Mouse (Mus musculus): ENCODE data around the gene Bcl2l13. TPM values are rescaled to one million over a fixed set of nuclear protein-coding genes. Genes with fewer than 3 reads are reported as not detected.

Gene Bcl2l13
- 10 to 100 TPM; 36.8 to 47.3 TPM for total RNA-seq (2021)
- long read RNA-seq, experiment 1, full-length matches to known transcripts: 25 of 36 reads
- long read RNA-seq, experiment 1, partial matches to known transcripts: 0 of 36 reads
- long read RNA-seq, experiment 1, other reads (novel, unspliced or antisense): 11 of 36 reads
- long read RNA-seq, experiment 2, full-length matches to known transcripts: 29 of 42 reads
- long read RNA-seq, experiment 2, partial matches to known transcripts: 5 of 42 reads
- long read RNA-seq, experiment 2, other reads (novel, unspliced or antisense): 8 of 42 reads

DNA sequence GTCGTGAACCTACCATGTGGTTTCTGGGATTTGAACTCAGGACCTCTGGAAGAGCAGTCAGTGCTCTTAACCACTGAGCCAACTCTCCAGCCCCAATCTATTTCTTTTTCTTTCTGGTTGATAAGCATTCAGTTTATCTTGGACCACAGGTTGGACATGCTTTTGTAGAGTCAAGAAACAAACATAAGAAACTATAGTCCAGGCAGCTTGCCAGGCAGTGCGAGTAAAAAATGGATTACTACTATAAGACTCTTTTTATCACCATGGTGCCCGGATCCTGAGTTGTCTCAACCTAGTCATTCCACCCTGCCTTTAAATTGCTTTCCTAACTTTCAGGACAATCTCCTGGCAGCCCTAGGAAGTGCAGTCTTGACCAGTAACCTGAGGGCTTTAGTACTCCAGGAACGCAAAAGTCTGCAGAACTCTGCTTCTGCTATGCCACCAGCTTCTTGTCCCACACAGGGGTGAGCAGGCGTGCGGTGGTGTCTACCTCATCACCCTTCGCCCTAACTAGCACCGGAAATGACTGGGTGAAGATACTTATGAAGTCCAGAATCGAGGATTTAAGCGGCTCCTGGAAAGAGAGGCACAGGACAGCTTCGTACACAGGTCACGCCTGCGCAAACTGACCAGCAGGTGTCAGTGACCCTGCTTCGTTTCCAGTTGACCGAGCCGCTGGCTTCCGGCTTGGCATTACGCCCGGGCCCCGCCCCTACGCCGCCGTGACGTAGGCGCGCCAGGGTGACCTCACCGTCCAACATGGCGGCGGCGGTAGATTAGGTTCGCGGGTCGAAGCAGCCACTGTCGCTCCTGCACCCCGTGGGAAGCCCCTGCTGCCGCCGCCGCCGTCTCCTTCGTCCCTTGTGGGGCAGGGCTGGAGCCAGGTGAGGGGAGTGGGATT is at the start of gene Bcl2l13:
Bcl2l13 (plus strand) TSS at position 739 of the 901 bp plus-strand sequence.
- Histone ChIP-seq H3K4me3 (peak within 1 kb of the TSS; percentile 100), H3K27ac (peak within 1 kb of the TSS; percentile 100)
- peak; percentile 88 to 95 for DNase-seq (ENCODE audit: low spot score in 2 of 2)
- TF ChIP-seq CTCF (conservative IDR thresholded peaks at IDR 0.05): peak; percentile 68

DNA sequence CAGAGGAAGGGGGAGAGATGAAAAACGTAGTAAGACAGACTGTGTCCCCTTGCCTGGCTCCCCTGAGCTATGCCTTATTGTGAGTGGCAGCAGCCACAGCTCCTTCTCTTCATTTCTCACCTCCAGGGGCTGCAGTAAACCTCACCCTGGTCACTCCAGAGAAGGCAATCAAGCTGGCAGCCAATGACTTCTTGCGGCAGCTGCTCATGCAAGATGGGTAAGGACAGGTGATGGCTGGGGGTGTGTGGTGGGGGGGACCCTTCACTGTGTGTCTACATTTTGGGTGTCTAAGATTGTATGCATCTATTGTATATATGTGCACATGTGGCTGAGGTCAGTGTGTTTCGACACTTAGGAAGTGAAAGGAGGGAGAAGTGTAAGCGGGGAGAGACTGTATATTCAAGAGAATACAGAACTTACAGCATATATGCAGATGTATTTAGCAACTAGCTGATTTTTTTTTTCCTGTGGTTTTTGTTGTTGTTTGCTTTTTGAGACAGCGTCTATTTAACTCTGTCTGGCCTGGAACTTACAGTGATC is 47.9 kb upstream of the Bcl2l13 start:
- TF ChIP-seq CTCF (conservative IDR thresholded peaks at IDR 0.05): no peak
- Histone ChIP-seq H3K27ac (no peak overlapping the region), H3K4me3 (no peak overlapping the region)
- DNase-seq (ENCODE audit: low spot score in 2 of 2): no peak

DNA sequence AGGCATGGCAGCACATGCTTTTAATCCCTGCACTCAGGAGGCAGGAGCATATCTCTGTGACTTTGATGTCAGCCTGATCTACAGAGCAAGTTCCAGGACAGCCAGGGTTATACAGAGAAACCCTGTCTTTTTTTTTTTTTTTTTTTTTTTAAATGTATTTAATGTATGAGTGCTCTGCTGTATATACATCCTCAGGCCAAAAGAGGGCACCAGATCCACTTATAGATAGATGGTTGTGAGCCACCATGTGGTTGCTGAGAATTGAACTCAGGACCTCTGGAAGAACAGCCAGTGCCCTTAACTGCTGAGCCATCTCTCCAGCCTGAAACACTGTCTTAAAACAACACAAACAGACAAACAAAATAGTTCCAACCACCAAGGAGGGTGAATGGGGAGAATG is 47.1 kb upstream of the Bcl2l13 start:
- H3K27ac ChIP-seq: no peak overlapping the region

DNA sequence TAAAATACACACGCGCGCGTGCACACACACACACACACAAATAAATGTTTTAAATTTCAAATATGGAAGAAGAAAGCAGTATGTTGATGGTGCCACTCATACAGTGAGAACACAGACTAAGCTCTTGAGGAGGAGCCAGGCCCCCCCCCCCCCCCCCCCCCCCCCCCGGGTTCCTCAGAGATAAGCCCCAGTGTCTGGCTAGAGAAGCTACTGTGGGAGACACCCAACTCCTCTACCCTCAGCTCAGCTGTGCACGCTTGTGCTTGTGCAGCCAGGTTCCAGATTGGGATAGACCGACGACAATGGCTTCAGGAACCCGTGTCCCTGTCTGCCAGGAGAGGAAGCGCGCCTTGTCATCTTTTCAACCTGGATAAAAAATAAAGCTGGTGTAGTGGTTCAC is 45.9 kb upstream of the Bcl2l13 start:
- no peak for TF ChIP-seq CTCF (conservative IDR thresholded peaks at IDR 0.05)
- no peak for DNase-seq (ENCODE audit: low spot score in 2 of 2)
- no peak overlapping the region for H3K4me3 ChIP-seq
- no peak overlapping the region for H3K27ac ChIP-seq

More for the DNA sequence above, 47.1 kb upstream of the Bcl2l13 start:
- no peak overlapping the region for H3K4me3 ChIP-seq
- DNase-seq (ENCODE audit: low spot score in 2 of 2): no peak
- TF ChIP-seq CTCF (conservative IDR thresholded peaks at IDR 0.05): peak; percentile 55

DNA sequence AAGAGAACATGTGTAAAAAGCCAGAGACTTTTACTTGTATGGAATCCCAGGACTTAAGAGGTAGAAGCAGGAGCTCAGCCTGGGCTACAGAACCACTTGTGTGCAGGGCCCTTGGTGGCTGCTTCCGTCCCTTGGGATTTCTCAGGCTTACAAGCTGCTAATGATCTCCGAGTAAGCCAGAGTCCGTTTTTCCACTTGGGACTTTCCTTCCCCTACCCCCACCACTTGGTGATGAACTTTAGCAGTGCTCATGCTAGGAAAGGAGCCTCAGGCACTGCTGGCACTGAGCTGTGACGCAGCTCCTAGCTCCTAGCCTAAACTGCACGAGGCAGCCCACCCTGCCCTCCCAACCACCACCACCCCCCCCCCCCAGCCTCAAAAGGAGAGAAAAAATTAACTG is 45.3 kb upstream of the Bcl2l13 start:
- Histone ChIP-seq H3K4me3 (no peak overlapping the region), H3K27ac (no peak overlapping the region)
- no peak for DNase-seq (ENCODE audit: low spot score in 2 of 2)
- no peak for TF ChIP-seq CTCF (conservative IDR thresholded peaks at IDR 0.05)

DNA sequence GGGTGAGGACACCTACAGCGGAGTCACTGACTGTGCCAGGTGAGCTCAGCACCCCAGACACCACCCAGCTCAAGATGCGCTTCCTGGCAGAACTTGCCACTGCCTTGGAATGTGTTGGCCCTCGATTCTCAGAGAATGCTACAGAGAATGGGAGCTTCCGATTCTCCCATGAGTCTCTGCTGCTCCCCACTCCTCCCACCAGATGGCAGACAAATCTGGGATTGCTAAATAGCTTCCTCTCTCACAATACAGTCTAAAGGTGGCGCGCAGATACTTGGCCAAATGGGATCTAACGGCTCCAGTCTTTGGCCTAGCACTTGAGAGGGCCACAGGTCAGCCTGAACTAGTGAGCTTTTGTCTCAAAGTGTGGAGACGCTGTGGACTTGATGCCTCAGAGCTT is 43.1 kb upstream of the Bcl2l13 start:
- TF ChIP-seq CTCF (conservative IDR thresholded peaks at IDR 0.05): peak; percentile 58
- Histone ChIP-seq H3K4me3 (no peak overlapping the region), H3K27ac (peak overlapping the region; percentile 65)
- peak; percentile 60 to 65 for DNase-seq (ENCODE audit: low spot score in 2 of 2)

DNA sequence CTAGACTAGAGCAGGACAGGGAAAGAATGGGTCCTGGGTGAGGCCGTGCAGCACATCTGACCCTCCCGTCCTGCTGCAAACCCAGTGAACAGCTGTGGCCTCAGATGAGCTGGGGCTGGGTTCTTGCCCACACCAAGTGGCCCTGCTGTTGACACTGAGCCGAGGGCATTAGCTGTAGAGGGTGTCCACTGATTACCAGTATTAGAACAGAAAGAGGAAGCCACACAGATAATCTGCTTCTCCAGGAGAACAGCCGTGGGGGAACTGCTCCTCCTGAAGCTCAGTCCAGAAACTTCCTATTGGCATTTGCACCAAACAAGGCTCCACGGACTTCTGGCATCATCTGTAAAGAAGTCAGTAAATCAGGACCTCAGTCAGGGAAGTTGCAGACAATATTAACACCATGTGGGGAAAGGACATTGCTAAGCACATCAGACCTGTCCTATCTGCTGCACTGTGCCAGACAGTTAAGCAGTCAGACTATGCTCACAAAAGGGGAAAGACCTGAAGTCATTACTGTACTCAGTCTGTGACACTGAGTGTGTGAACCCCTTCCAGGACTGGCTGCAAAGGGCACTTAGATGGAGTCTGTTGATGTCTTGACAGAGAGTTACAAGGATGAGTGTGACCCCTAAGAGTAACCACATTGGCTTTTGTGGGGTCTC is 40.5 kb upstream of the Bcl2l13 start:
- no peak for DNase-seq (ENCODE audit: low spot score in 2 of 2)
- TF ChIP-seq CTCF (conservative IDR thresholded peaks at IDR 0.05): no peak

DNA sequence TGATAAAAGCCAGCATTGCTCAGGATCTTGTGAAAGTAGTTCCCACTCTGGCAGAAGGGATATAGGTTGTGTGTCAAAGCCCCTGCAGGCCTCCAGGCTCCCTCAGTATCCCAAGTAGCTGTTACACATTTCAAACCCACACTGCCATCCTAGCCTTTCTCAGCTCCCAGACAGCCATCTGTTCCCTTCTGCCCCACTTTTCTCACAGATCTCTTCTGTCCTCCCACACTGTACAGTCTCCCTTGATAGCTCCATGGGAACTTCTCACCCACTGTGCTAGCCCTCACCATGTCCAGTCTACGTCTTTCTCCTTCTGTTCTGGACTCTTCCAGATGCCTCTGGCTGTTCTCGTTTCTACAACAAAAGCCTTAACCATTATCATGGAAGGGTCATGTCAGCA is 39.9 kb upstream of the Bcl2l13 start:
- no peak for TF ChIP-seq CTCF (conservative IDR thresholded peaks at IDR 0.05)
- no peak overlapping the region for H3K4me3 ChIP-seq
- DNase-seq (ENCODE audit: low spot score in 2 of 2): no peak
- H3K27ac ChIP-seq: peak overlapping the region; percentile 53; the same call in 1 of the 2 replicates

More for the DNA sequence above, 40.5 kb upstream of the Bcl2l13 start:
- Histone ChIP-seq H3K4me3 (no peak overlapping the region), H3K27ac (peak overlapping the region; percentile 53)

DNA sequence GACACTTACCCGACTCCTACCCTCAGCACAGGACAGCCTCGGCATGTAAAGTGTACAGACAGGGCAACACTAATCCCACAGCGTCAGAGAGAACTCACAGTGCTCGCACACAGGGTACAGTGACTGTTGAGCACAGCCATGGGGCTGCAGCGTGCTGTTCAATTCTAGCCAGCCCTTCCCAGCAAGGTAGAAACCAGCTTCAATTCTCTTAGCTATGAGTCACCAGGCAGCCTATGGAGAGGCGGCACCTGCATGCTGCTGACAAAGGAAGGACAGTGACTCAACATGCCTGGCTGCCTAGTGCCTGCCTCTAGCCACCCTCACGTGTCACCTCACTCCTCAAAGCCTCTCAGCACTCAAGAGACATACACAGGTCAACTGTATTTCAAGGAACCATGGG is 38.0 kb upstream of the Bcl2l13 start:
- TF ChIP-seq CTCF (conservative IDR thresholded peaks at IDR 0.05): no peak
- Histone ChIP-seq H3K4me3 (no peak overlapping the region), H3K27ac (0 out of 2 replicates have a peak overlapping the region, but pooled peaks have one; percentile 32)
- no peak for DNase-seq (ENCODE audit: low spot score in 2 of 2)

DNA sequence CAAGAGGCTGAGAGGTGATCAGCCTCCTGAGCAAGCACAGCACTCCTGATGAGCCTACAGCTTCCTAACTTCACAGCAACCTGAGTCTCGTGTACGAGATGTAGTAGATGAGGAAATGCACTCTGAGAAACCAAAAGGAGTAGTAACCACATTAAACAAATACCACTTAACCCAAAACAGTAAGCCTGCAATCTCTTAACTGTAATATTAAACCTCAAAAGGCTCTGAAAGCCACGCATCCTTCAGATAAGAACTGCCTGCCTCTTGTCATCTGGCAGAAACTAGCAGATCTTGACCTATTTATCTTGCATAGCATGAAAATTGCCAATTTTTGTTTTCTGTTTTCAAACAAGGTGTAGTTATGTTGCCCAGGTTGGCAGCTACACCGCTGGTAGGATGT is 37.1 kb upstream of the Bcl2l13 start:
- DNase-seq (ENCODE audit: low spot score in 2 of 2): no peak
- H3K4me3 ChIP-seq: no peak overlapping the region
- peak overlapping the region; percentile 50; the same call in 1 of the 2 replicates for H3K27ac ChIP-seq
- TF ChIP-seq CTCF (conservative IDR thresholded peaks at IDR 0.05): no peak

DNA sequence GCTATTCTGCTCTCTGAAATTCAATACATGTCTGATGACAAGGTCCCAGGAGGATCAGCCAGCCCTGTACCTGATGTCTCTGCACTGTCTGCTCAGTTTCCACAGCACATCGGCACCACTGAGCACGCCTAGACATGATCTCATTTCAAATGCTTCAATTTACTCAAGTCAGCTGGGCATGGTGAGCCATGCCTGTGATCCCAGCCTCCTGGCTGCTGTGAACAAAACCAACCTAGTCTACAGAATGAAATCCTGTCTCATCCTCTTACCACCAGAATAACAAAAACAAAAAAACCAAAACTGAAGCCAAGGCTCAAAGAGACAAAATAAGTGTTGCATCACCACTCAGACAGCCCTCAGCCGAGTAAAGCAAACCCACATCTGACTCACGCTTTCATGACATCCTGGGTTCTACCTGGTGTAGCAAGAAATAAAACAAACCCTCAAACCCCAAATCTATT is 36.4 kb upstream of the Bcl2l13 start:
- no peak for DNase-seq (ENCODE audit: low spot score in 2 of 2)
- TF ChIP-seq CTCF (conservative IDR thresholded peaks at IDR 0.05): no peak
- no peak overlapping the region for H3K4me3 ChIP-seq
- peak overlapping the region; percentile 50 for H3K27ac ChIP-seq

DNA sequence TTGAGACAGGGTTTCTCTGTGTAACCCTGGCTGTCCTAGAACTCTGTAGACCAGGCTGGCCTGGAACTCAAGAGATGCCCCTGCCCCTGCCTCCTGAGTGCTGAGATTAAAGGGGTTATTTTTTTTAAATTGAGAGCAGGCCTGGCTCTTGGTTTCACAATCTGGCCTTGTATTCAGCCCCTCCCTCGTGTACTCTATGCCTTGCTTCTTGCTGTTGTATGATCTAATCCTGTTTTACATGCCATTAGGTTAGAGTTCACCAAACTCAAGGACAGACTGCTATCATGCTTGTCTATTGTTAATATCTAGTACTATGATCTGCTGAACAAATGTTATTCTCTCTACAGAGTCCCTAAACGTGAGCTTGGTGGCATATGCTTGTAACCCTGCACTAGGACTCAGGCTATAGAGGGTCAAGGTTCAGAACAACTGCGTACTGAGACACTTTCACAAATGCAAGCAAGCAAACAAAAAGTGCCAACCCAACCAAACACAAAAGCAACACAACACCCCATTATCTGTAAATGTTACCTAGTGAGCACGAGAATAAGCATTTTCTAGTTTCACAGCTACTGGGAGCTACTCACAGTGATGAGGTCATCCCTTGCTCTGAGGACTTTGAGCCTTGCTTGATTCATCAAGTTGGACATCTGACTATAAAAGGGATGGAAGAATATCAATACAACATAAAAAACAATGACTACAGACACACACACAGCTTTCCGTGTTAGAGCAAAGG is 28.8 kb upstream of the Bcl2l13 start:
- Histone ChIP-seq H3K27ac (no peak overlapping the region), H3K4me3 (no peak overlapping the region)
- TF ChIP-seq CTCF (conservative IDR thresholded peaks at IDR 0.05): no peak
- DNase-seq (ENCODE audit: low spot score in 2 of 2): no peak

Data from layer of hippocampus, adult 2 months (tissue).